Mouse (Mus musculus) adrenal gland, postnatal 4 days (tissue): ENCODE measurements around the gene Dph6. TPM values are rescaled to one million over a fixed set of nuclear protein-coding genes. Genes with fewer than 3 reads are reported as not detected.

ENCODE experiments used
- DNase-seq, 2 experiments: peaks; one replicate each; pipeline ENCODE4 v3.0.0; 2021 to 2022; ENCODE audit warnings: low spot score in 2 of 2, mixed read lengths in 2 of 2
- total RNA-seq, 2 experiments: library from RNA; stranded (reverse); gene quantifications; 2 replicates each; pipeline ENCODE4 v1.2.3; 2021

The Dph6 gene
- total RNA-seq, 2 experiments from 2014 or later, result 21.5 to 23.9 TPM

DNA sequence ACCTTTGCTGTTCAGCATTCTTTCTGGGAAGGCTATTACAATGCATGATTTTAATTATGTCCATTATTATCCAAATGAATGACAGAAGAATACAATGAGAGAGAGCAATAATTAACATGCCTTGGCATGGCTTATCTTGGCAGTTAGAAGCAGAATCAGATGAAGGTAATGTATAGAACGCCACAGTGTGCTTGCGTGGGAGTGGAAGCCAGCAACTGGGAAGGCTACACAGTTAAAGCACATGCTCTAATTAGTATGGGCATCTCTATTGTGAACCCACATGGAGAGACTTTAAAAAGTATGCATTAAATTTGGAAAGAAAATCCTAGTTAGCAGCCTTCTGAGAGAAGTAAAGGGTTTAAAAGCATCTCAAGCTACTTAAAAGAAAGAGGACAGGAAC is 112.4 kb downstream of the Dph6 start:
- DNase-seq, result no peak

DNA sequence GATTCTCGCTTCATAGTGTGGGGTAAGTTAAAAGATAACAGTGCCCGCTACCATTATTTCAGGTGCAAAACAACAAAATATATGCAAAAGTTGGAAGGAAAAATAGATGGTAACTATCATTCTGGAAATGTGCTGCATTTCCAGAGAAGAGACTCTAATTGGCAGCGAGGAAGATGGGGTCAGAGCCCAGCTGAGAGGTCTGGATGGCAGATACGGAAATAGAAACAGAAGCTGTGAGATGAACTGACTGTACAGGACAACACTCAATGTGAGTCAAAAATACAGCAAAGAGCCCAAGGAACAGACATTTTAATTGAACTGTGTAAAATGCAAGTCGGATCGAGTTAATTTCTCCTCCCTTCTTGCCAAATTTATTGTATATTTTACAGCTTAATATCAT is 114.3 kb downstream of the Dph6 start:
- no peak for DNase-seq

DNA sequence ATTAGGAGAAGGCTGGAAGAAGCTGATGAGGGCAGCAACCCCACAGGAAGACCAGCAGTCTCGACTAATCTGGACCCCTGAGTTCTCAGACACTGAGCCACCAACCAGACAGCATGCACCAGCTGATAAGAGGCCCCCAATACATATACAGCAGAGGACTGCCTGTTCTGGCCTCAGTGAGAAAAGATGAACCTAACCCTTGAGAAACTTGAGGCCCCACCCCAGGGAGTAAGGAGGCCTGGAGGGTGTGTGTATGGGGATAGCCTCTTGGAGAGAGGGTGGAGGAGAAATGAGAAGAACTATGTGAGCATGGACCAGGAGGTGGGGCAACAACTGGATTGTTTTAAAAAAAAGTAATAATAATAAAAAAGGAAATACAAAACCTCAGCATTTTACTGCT is 118.7 kb downstream of the Dph6 start:
- DNase-seq, result no peak

DNA sequence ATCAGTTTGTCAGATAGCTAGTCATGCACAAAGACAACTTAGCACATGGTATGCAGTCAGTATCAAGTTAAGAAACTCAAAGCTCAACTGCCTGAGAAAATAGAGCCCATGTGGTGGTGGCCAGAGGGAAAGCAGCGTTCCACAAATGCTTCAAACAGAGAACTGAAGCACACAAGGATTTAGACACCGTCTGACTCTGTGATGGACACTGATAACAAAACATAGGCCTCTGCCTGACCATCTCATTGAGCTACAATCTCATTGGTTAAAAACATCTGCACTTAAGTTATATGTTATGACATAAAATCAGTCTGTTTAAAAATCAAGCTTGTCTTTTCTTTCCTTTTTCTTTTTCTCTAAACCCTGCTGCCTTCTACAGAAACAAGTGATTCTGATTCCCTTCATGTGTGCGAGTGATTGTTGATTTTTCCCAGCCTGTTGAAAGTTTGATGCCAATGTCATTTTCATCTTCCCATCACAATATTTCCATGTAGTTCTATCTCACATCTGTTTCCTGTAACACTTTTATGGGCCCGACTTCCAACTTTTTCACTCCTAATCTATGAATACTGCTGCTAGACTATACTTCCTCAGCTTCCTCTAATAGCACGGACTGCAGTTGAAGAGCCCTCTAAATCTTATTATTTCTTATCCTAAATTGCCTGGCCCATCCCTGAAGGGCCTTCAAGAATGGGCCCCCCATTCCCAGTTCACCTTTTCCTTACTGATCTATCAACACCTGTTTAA is 123.6 kb downstream of the Dph6 start:
- no peak for DNase-seq

DNA sequence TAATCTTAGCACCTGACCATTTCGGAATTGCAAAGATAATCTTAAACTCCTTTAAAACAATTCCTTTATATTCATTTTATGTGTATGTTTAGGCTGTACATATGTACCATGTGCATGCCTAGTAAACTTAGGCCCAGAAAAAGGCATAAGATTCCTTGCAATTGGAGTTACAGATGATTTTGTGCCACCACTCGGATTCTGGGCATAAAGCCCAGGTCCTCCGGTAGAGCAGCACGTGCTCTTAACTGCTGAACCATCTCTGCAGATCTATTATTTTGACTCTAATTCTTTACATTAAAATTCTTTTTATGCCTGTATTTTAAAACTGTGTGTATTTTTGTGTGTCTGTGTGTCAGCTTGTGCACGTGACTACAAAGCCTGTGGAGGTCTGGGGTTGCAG is 134.3 kb downstream of the Dph6 start:
- no peak for DNase-seq

DNA sequence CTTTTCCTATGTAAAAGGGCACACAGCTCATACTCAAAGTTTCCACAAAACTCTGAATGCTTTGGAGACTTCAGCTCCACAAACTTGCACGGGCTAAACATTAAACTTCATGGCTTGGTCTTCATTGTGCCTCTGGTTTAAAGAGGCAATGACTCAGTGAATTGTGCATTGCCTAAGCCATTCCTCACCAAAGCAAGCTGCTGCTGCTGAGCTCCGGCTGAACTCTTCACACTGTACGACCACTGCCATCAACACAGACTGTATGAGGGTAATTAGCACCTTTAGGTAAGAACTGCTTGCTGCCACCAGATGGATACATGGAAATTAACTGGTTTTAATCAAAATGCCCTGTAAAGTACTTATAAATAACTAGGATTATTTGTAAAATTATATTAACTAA is 134.9 kb downstream of the Dph6 start:
- DNase-seq, result no peak

DNA sequence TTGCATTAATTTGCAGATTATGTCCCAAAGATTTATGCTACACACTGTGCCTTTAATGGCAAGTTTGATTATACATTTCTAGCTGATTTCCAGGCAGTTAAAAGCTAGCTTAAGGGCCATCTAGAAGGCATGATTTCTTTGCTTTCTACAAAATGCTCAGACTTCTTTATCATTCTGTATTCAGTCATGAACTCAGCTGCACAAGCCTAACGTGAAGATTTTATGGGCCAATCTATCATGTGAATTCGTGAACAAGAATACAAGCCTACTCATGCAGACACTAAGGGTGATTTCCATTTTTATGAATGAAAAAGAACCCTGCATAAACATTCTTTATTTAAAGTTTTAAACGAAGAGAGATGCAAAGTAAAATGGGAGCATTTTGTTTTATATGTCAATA is 162.4 kb downstream of the Dph6 start:
- no peak for DNase-seq

DNA sequence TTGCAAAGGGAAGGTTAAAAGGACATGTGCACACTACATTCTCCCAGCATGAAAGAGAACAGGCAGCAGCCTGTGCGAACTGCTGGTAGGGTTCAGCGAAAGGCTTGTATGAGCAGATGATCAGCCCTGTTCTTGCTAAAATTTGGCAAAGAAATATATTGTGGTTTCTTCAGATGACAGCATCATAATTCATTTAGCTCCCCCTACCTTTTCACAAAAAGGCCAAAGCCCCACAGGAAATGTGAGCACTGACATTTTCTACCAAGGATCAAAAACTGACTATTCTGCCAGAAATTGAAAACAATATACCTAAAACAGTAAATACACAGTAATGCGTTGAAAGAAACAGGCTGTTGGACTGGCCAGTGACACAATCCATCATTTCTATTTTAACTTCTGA is 162.9 kb downstream of the Dph6 start:
- DNase-seq, result no peak

DNA sequence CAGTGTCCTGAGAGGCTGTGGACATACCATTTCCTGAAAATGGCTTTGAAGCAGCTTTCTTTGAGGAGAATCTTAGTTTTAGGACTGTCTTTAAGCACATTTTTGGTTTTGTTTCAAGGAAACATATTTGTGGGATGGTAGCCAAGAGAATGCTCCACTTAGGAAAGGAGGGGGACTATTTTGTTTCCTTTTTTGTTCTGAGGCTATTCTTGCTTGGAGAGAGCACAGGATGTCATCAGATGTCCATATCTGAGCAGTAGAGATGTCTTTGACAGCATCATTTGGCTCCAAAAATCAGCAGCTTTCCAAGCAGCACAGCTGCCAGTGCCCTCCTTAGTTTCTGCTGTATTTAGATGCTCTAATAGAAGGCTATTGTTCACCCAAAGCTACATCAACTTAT is 167.8 kb downstream of the Dph6 start:
- DNase-seq, result no peak
